Mouse (Mus musculus) layer of hippocampus, postnatal 25 days (tissue): ENCODE data around the gene Dhh. TPM values are rescaled to one million over a fixed set of nuclear protein-coding genes. Genes with fewer than 3 reads are reported as not detected.

Source experiments
- DNase-seq, 2 experiments: peaks; one replicate each; pipeline ENCODE4 v3.0.0; 2022; ENCODE audit warnings: mixed read lengths in 2 of 2, low spot score in 1 of 2; ENCODE audit errors: extremely low spot score in 1 of 2
- total RNA-seq, 2 experiments: library from RNA; stranded (reverse); gene quantifications; 2 replicates each; pipeline ENCODE4 v1.2.3; 2021

Gene Dhh
- total RNA-seq, 2 experiments from 2014 or later: 0.17 to 0.19 TPM

DNA sequence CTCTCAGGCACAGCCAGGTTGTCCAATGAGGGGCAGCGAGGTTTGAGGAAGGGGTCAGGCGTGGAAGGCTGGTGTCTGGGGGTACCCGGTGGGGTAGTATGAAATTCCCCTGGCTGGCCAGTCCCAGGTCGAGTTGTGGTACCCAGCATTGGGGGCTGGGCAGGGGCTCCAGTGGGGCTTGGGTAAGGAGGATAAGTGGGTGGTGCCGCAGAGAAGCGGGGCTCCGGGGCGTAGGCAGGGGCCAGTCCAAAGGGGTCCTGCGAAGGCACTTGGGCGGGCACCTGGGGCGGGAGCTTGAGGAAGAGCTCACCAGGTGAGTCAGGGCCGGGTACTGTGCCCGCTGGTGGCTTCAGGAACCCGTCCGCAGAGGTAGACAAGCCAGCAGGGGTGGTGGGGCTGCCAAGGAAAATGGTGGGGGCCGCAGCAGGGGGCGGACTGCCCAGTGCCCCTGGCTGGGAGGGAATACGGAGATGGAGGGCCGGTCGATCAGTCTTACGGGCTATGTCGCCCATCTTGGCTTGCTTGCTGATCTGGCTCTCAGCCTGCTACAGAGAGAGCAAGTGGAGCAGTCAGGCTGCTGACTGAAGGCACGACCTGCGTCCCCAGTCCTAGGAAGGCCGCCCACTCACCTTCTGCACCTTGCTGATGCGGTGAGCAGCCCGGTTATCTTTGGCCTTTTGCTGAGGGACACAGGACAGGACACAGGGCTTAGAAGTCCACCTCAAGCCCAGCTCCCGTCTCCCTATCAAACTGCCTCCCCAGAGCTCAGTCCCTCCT lies 45.0 kb downstream of the Dhh start:
- DNase-seq: no peak

GRCm38 (mm10) chr15:98852733-98853132 lies 45.6 kb downstream of the Dhh start:
- DNase-seq: no peak

- no peak for DNase-seq
Measured at GRCm38 (mm10) chr15:98852071-98852470, 46.3 kb downstream of the Dhh start.

DNA sequence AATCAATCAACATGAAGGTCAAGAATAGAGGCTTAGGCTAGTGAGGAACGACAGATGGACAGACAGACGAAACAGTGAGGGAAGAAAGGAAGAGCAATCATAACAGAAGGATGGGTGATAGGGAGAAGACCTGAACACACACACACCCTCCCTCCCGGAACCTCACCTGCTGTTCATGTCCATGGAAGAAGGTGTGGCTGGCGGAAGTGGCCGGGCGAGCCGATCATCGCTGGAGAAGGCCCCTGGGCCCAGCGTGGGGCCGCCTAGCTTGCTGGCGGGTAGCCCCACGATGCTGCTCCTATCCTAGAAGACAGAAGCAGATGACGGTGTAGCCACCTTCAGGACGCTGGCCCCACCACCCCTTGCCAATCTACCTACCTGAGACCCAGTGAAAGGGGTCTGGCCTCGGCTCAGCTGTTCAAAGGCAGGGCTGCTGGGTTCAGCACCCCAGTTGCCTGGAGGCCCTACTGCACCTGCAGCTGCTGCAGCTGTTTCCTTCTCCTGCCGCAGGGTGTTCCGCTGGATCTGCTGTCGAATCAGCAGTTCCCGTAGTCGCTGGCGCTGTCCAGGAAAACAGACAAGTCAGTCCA lies 47.0 kb downstream of the Dhh start:
- DNase-seq: no peak

DNA sequence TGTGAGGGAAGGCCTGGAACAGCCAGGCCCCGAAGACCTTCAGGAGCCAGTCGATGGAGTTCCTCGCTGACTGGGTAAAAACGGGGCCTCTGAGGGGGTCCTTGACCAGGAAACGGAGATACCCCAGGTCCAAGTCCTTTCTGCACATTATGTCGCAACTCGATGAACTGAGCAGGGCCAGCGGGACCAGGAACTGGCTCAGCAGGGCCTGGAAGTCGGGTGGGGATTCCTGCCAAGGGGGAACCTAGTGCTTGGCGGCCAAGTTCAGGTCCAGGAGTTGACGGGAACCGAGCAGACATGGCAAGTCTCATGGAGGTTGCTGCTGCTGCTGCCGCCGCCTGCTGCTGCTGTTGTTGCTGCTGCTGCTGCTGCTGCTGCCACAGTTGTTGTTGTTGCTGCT lies 47.7 kb downstream of the Dhh start:
- DNase-seq: no peak

- DNase-seq: no peak
Measured at GRCm38 (mm10) chr15:98849956-98850600, 48.3 kb downstream of the Dhh start.

DNA sequence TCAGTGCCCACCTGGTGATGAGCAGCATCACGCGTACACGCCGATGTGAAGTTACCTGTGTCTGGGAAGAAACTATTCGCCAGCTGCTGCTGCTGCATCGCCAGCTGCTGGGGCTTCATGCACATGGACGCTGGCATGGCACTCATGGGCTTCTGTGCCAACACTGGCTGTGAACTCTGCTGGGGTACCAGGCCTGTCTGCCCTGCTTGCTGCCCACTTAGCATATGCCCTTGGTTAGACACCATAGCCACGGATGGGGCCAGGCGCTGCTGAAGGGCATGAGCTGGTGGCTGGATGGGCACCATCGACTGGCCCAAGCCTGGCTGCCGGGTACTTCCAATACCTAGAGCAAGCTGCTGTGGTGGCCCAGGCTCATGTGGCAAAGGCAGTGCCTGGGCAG lies 49.2 kb downstream of the Dhh start:
- DNase-seq: no peak

GRCm38 (mm10) chr15:98846140-98846539 lies 52.2 kb downstream of the Dhh start:
- no peak for DNase-seq

GRCm38 (mm10) chr15:98845149-98845548 lies 53.2 kb downstream of the Dhh start:
- no peak for DNase-seq

GRCm38 (mm10) chr15:98843595-98844223 lies 54.6 kb downstream of the Dhh start:
- no peak for DNase-seq

Other genes starting within 250 kb of the Dhh start
- gene Ddx23, start 235.6 kb downstream of the Dhh start, total RNA-seq: 10 to 100 TPM; 75.8 to 79.9 TPM
- 1 to 10 TPM; 8.3 to 9.4 TPM for gene Rnd1, start 221.1 kb downstream of the Dhh start, total RNA-seq
- gene Ccdc65, start 190.3 kb downstream of the Dhh start, total RNA-seq: 10 to 100 TPM in 1 of 2 experiments, 1 to 10 TPM in 1; 9.0 to 11.1 TPM
- gene Fkbp11, start 170.3 kb downstream of the Dhh start, total RNA-seq: 1 to 10 TPM; 1.0 to 1.5 TPM
- gene Arf3, start 135.3 kb downstream of the Dhh start, total RNA-seq: 100 to 1,000 TPM; 759 to 832 TPM
- gene Wnt10b, start 120.4 kb downstream of the Dhh start, total RNA-seq: under 1 TPM; 0.31 to 0.37 TPM
- not detected for gene Wnt1, start 108.7 kb downstream of the Dhh start, total RNA-seq
- 1,000 to 10,000 TPM; 1,586 to 1,599 TPM for gene Ddn, start 89.0 kb downstream of the Dhh start, total RNA-seq
- gene Prkag1, start 67.0 kb downstream of the Dhh start, total RNA-seq: 10 to 100 TPM; 51.2 to 51.3 TPM
- 100 to 1,000 TPM in 1 of 2 experiments, 10 to 100 TPM in 1; 65.4 to 102 TPM for gene Kmt2d, start 27.3 kb downstream of the Dhh start, total RNA-seq
- gene Rhebl1, start 4.0 kb downstream of the Dhh start, total RNA-seq: 1 to 10 TPM; 4.7 to 7.7 TPM
- 10 to 100 TPM; 11.5 to 17.9 TPM for gene Lmbr1l, start 19.7 kb upstream of the Dhh start, total RNA-seq
- 100 to 1,000 TPM; 478 to 525 TPM for gene Tuba1b, start 36.0 kb upstream of the Dhh start, total RNA-seq
- gene Gm49450, start 55.0 kb upstream of the Dhh start, total RNA-seq: not detected
- 1,000 to 10,000 TPM; 1,021 to 1,172 TPM for gene Tuba1a, start 55.2 kb upstream of the Dhh start, total RNA-seq
- 10 to 100 TPM; 62.5 to 77.9 TPM for gene Tuba1c, start 131.4 kb upstream of the Dhh start, total RNA-seq
- gene Prph, start 156.6 kb upstream of the Dhh start, total RNA-seq: 1 to 10 TPM; 1.2 to 1.4 TPM
- gene Troap, start 176.0 kb upstream of the Dhh start, total RNA-seq: under 1 TPM; 0.63 to 0.69 TPM
- gene C1ql4, start 189.3 kb upstream of the Dhh start, total RNA-seq: not detected
- gene Dnajc22, start 194.6 kb upstream of the Dhh start, total RNA-seq: under 1 TPM; 0.17 to 0.47 TPM
- gene Spats2, start 227.4 kb upstream of the Dhh start, total RNA-seq: 10 to 100 TPM; 30.9 to 35.3 TPM